Mouse (Mus musculus) pancreas, adult 10 weeks (tissue): ENCODE measurements around the gene Gm21905. TPM values are rescaled to one million over a fixed set of nuclear protein-coding genes. Genes with fewer than 3 reads are reported as not detected.

ENCODE experiments used
- polyA plus RNA-seq: library from polyadenylated mRNA; stranded (reverse); fragments of 350-450 nt; fragmentation: Illumina TruSeq; extraction: RNeasy Lipid Tissue Mini Kit (QIAGEN cat#74804); gene quantifications from one replicate; pipeline ENCODE4 v1.2.3, GENCODE M21; 2015; ENCODE audit warnings: low read depth, low replicate concordance; ENCODE audit not compliant: insufficient read depth

The Gm21905 gene
- not detected for polyA plus RNA-seq

GRCm38 (mm10) chr5:67946321-67946720 is at the start of gene Gm21905:
Gene Gm21905 (minus strand): TSS chr5:67946421.

GRCm38 (mm10) chr5:67941369-67941768 is 4.9 kb downstream of the Gm21905 start, which contains the start of gene Gm5108:
Gene Gm5108 (plus strand): TSS chr5:67941669.

Other genes with a start within 250 kb of the Gm21905 start
- gene Atp8a1, start 99.0 kb downstream of the Gm21905 start, polyA plus RNA-seq, result 2.6 TPM
- not detected for gene Gm5108, start 4.8 kb downstream of the Gm21905 start, polyA plus RNA-seq
- gene Grxcr1, start 85.4 kb upstream of the Gm21905 start, polyA plus RNA-seq, result not detected